Mouse (Mus musculus) kidney, adult 2 months (tissue): ENCODE results near the gene Zbtb38.

ENCODE experiments used
- CTCF ChIP-seq: fragments of 200-500 bp; conservative IDR thresholded peaks from 2 replicates; pipeline ENCODE4 v1.5.1; 2011; ENCODE audit warnings: low read depth, mild to moderate bottlenecking, control low read depth, low read length, moderate library complexity, mixed read lengths; ENCODE audit not compliant: insufficient read depth, insufficient read length
- POLR2A ChIP-seq: fragments of 200-500 bp; IDR thresholded peaks from one replicate; pipeline ENCODE4 v1.6.1; 2011; ENCODE audit warnings: low read depth, low read length, control low read depth

GRCm38 (mm10) chr9:96785187-96785586 is 32.6 kb upstream of the Zbtb38 start:
- TF ChIP-seq CTCF (no peak), POLR2A (no peak)
